Mouse (Mus musculus) ES-E14 (cell line): ENCODE data around the gene Dctn2.
"Not testable (repeated sequence)": the region's sequence is repeated elsewhere in the genome, so short reads cannot be mapped to it uniquely, and the experiment has no call there.

Source experiments
- CHD2 ChIP-seq: IDR thresholded peaks from 2 replicates; pipeline ENCODE4 v1.6.1; 2014; ENCODE audit warnings: mild to moderate bottlenecking, low read depth, low read length, inconsistent platforms
- HCFC1 ChIP-seq: IDR thresholded peaks from 2 replicates; pipeline ENCODE4 v1.6.1; 2012; ENCODE audit warnings: low read length, inconsistent platforms, borderline replicate concordance; ENCODE audit not compliant: insufficient read depth
- MAFK ChIP-seq: IDR thresholded peaks from 2 replicates; pipeline ENCODE4 v1.6.1; 2014; ENCODE audit warnings: mild to moderate bottlenecking, low read depth, low read length, inconsistent platforms; ENCODE audit not compliant: insufficient read depth
- ZC3H11A ChIP-seq: IDR thresholded peaks from 2 replicates; pipeline ENCODE4 v1.6.1; 2012; ENCODE audit warnings: low read depth, mild to moderate bottlenecking, inconsistent platforms, low read length, borderline replicate concordance
- ZNF384 ChIP-seq: IDR thresholded peaks from 2 replicates; pipeline ENCODE4 v1.6.1; 2012; ENCODE audit warnings: low read depth, low read length, inconsistent platforms

DNA sequence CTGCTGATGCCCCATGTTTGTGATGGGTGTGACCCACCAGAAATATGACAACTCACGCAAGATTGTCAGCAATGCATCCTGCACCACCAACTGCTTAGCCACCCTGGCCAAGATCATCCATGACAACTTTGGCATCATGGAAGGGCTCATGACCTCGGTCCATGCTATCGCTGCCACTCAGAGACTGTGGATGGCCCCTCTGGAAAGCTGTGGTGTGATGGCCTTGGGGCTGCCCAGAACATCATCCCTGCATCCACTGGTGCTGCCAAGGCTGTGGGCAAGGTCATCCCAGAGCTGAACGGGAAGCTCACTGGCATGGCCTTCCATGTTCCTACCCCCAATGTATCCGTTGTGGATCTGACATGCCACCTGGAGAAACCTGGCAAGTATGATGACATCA, 47.3 kb downstream of the Dctn2 start:
- TF ChIP-seq CHD2, ZC3H11A, MAFK, ZNF384, HCFC1: not testable (repeated sequence)
